Mouse (Mus musculus): ENCODE measurements around the gene Izumo2.
"Not testable (repeated sequence)": the region's sequence is repeated elsewhere in the genome, so short reads cannot be mapped to it uniquely, and the experiment has no call there.

Gene Izumo2

DNA sequence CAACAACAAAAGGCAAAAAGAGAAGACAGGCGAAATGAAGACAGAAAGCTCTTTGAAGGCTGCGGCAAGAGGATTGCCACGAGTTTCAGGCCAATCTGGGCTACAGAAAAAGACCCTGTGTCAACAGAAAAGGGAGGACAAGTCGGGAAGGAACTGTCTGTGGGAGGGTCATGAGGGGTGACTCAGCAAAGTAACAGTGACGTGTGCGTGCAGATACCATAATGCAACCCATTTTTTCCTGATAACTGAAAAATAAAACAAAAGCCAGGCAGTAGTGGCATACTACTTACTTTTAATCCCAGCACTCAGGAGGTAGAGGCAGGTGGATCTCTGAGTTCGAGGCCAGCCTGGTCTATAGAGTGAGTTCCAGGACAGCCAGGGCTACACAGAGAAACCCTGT lies 10.6 kb upstream of the Izumo2 start:
- no peak for DNase-seq (ENCODE audit: low spot score)

DNA sequence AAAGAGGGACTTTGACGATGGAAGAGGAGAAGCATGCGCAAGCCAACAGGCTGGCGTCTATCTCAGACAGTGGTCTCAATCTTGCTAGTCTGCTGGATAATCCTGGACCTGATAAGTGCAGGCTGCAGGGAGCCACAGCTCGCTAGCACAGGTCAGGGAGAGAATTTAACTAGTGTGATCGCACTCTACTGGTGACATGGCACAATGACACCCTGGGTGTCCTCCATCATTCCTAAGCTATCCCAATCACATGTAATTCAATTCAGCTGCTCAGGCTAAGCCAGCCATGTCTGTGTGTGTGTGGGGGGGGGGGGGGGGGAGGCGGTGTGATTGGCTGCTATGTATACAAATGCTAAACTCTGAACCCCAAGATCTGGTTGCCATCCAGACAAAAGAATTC lies 6.6 kb upstream of the Izumo2 start:
- DNase-seq (ENCODE audit: low spot score) = no peak

GRCm38 (mm10) chr7:44702985-44703384 lies 5.6 kb upstream of the Izumo2 start:
- no peak for DNase-seq (ENCODE audit: low spot score)

DNA sequence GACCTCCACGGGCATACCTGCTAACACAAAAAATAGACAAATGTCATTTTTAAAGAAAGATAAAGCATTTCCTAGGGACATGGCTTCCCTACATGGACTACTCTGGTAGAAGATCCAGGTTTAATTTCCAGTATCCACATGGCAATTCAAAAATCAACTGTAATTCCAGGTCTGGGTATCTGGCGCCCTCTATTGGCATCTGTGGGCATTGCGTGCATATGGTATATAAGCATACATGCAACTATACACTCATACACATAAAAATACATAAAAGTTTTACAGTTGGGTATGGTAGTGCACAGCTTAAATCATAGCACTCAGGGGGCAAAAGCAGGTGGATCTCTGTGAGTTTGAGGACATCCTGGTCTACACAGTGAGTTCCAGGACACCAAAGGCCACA lies 4.2 kb upstream of the Izumo2 start:
- DNase-seq (ENCODE audit: low spot score) = no peak

GRCm38 (mm10) chr7:44705086-44705485 lies 3.5 kb upstream of the Izumo2 start:
- DNase-seq (ENCODE audit: low spot score) = no peak

DNA sequence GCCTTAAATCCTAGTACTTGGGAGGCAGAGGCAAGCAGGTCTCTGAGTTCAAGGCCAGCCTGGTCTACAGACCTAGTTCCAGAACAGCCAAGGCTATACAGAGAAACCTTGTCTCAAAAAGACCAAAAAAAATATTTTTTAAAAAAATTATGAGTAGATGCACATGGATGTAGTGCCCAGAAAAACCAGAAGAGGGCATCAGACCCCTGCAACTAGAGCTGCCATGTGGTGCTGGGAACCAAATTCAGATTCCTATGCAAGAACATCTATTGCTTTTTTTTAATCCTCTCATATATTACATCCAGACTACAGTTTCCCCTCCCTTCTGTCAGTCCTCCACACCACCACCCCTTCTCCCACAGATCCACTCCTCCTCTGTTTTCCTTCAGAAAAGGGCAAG lies 2.2 kb upstream of the Izumo2 start:
- no peak for DNase-seq (ENCODE audit: low spot score)

- DNase-seq (ENCODE audit: low spot score) = no peak
These were observed 1.3 kb upstream of the Izumo2 start for GRCm38 (mm10) chr7:44707169-44707675.

- DNase-seq (ENCODE audit: low spot score) = not testable (repeated sequence)
These were observed 449 bp upstream of the Izumo2 start for GRCm38 (mm10) chr7:44708093-44708492.

DNA sequence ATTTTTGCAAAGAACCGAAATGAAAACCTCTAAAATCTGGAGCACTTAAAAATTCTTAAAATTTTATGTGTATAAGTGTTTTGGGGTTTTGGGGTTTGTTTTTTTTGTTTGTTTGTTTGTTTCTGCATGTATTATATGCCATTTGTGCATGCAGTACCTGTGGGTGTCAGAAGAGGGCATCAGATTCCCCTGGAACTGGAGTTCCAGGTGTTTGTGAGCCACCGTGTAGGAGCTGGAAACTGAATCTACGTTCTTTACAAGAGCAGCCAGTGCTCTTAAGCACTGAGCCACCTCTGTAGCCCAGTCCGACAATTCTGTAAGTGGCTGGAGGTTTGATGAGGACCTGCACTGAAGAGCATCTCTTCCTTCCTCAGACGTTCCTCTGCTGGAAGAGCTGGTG lies 1.3 kb downstream of the Izumo2 start:
- no peak for DNase-seq (ENCODE audit: low spot score)

DNA sequence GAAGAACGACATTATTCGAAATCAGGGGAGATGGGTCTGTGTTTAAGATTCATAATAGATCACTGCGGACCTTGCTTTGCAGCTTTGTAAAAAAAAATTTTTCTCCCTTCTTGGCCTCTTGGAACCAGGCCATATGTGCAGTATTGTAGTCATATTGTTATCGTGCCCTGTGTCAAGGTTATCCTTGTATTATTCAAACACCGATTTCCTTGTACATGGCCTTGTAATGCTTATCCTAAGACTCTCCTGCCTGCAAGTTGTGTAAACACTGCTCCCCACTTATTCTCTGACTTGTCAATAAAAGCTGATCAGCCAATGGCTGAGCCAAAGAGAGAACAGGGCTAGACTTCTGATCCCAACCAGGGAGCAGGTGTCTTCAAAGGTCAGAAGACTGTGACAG lies 13.5 kb downstream of the Izumo2 start:
- DNase-seq (ENCODE audit: low spot score) = no peak

GRCm38 (mm10) chr7:44724316-44724715 lies 15.8 kb downstream of the Izumo2 start:
- no peak for DNase-seq (ENCODE audit: low spot score)

DNA sequence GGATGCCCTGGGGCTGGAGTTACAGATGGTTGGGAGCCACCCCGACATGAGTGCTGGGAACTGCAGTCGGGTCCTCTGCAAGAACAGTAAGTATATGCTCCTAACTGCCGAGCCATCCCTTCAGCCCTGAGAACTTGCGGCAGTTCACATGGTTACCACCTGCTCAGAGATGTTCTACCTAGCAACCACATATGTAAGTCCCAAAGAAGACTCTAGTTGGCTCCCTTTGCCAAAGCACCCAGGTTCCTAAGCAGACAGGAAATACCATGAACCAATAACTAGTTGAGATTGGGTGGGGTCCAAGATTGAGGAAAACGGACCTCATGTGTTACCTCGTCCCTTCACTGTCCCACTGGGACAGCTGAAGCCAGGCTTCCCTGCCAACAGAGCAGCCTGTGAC lies 17.8 kb downstream of the Izumo2 start:
- DNase-seq (ENCODE audit: low spot score) = no peak

DNA sequence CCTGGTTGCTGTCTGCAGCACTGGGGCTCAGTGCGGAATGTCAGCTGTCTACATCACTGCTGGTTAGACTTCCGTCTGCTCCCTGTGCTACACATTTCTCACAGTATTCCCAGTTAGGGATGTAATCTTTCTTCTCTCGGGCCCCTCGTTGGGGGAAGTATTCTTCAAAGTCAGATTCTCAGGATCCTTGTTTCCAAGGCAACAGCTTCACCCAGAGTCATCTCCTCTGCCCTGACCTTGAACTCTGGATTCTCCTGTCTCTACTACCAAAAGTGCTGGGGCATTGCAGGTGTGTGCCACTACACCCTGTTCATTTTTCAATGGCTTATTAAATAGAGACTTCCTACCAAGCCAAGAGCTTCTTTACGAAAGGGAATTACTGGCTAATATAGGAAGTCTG lies 18.6 kb downstream of the Izumo2 start:
- DNase-seq (ENCODE audit: low spot score) = no peak

GRCm38 (mm10) chr7:44728082-44728975 lies 19.8 kb downstream of the Izumo2 start:
- DNase-seq (ENCODE audit: low spot score) = no peak

- DNase-seq (ENCODE audit: low spot score) = no peak
These were observed 25.2 kb downstream of the Izumo2 start for GRCm38 (mm10) chr7:44733723-44734122.

DNA sequence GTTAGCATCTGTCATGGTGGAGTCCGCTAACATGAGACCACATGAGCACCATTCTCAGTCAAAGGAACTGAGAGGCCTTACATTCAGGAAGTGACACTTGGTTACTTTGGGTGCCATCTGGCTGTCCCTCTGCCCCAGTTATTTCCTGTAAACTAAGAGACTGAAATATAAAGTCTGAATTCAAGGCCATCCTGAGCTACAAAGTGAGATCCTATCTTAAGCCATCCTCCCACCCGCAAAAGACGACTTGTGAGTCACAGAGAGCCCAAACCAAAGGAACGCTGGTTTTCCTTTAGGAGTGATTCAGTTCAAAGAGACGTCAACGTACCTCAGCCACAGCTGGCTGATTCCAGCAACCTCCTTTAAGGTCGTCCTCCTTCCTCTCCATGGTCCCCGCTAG lies 32.8 kb downstream of the Izumo2 start:
- no peak for DNase-seq (ENCODE audit: low spot score)

GRCm38 (mm10) chr7:44744270-44744669 lies 35.7 kb downstream of the Izumo2 start:
- no peak for DNase-seq (ENCODE audit: low spot score)

DNA sequence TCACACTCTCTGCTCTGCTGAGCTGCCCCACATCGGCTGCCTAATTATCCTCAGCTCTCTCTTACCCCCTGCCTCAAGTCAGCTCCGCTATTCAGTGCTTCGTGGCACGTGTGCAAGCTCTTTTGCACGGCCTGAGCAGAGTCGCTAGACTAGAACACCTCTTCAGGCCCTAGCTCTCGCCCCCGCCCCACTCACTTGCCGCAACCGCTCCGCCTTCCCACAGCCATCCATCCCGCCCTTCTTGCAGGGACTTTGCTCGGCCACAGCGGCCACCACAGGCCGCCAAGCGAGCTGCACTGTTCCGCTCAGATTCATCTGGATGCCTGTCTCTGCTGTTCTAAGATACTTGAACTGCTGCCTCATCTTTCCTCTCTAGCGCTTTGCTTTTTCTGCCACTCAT lies 36.5 kb downstream of the Izumo2 start:
- peak; percentile 61 for DNase-seq (ENCODE audit: low spot score)

DNA sequence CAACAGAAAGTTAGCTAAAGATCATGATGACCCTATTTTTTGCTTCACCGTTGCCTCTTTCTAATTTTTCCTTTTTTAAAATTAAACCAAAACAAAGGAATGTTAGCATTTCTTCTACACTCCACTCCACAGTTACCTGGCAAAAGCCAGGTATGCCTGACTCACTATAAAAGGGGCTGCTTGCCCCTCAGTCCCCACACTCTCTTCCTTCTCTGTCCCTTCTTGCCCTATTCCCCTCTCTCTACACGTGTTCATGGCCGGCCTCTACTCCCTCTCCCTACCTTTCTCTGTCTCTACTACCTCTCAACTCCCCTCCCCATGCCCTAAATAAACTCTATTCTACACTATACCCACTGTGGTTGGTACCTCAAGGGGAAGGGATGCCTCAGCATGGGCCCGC lies 38.6 kb downstream of the Izumo2 start:
- DNase-seq (ENCODE audit: low spot score) = no peak

DNA sequence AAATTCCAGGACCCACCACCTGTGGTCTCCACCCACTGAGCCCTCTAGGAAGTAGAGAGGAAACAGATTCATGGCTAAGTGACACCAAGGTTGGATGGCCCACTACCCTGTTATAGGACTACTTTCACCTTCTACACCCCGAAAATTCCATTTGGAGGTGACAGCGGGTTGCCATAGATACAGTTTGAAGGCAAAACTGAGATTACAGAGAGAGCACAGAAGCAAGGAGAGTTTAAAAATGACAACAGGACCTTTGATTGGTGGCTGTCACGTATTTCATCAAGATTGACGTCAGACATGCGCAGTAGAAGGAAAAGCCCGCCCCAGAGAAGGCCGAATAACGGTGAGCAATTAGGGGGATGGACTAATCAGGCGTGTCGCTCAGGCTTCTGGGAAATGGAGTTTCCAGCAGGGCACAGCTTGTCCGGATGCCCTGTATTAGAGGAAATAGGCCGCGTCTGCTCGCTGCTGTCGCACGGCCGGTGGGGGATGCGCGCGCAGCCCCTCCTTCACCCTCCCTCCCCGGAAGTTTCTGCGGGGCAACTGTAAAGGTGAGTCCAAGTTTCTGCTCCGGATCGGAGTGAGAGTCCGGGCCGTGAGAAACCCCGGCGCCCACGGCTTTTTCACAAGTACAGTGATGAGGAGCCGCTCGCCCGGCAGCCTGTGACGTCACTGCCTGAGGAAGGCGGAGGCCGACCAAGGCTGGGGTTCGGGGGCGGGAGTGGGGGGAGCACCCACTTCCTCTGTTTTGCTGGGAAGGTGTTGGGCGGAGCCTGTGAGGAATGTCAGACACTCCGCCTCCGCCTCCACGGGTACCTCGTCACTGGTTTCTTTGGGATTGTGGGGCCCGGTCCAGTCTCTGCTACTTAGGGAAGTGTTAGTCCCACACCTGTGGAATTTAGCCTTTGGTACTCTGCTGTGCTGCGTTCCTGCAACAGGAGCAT lies 39.8 kb downstream of the Izumo2 start, which contains the start of gene Vrk3:
Gene Vrk3 (plus strand): TSS at position 313 of the 944 bp plus-strand sequence.
- peak; percentile 81 for DNase-seq (ENCODE audit: low spot score)

- not testable (repeated sequence) for DNase-seq (ENCODE audit: low spot score)
These were observed 42.4 kb downstream of the Izumo2 start, which contains the start of gene Zfp473 for GRCm38 (mm10) chr7:44750950-44751349. TSS of gene Zfp473 (minus strand) at chr7:44751050.

DNA sequence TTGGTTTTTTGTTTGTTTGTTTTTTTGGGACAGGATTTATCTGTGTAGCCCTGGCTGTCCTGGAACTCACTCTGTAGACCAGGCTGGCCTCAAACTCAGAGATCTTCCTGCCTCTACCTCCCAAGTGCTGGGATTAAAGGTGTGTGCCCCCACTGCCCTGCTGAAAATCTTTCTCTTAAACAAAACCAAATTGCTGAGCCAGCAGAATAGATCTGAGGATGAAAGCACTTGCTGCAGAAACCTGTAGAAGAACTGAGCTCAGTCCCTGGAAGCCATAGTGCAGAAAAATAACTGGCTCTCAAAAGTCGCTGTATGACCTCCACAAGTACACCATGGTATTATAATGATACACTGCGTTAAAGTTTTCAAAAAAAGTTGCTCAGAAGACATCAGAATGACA lies 48.6 kb downstream of the Izumo2 start:
- DNase-seq (ENCODE audit: low spot score) = no peak

- DNase-seq (ENCODE audit: low spot score) = no peak
These were observed 51.8 kb downstream of the Izumo2 start for GRCm38 (mm10) chr7:44760366-44760765.
